Mouse (Mus musculus) limb, embryonic 10.5 days (tissue): Measurements from ENCODE around the gene Sprr2e. TPM values are rescaled to one million over a fixed set of nuclear protein-coding genes. Genes with fewer than 3 reads are reported as not detected.

ENCODE experiments used
- DNase-seq: peaks from one replicate; pipeline ENCODE4 v3.0.0-alpha.2; 2017; ENCODE audit warnings: low spot score
- H3K27ac ChIP-seq: fragments of 300-500 bp; sonication (generic); 2 replicates; pipeline ENCODE4 v1.5.1; 2016; ENCODE audit warnings: mild to moderate bottlenecking
- H3K27me3 ChIP-seq: fragments of 300-500 bp; sonication (generic); 2 replicates; pipeline ENCODE4 v1.6.1; 2016; ENCODE audit warnings: low read depth, mild to moderate bottlenecking; ENCODE audit not compliant: poor library complexity, severe bottlenecking
- H3K36me3 ChIP-seq: fragments of 300-500 bp; sonication (generic); 2 replicates; pipeline ENCODE4 v1.6.1; 2016; ENCODE audit warnings: mild to moderate bottlenecking, moderate library complexity
- H3K4me1 ChIP-seq: fragments of 300-500 bp; sonication (generic); 2 replicates; pipeline ENCODE4 v1.6.1; 2016
- H3K4me3 ChIP-seq: fragments of 300-500 bp; sonication (generic); 2 replicates; pipeline ENCODE4 v1.5.1; 2016; ENCODE audit warnings: mild to moderate bottlenecking, moderate library complexity
- H3K9me3 ChIP-seq: fragments of 300-500 bp; sonication (generic); replicated peaks from 2 replicates; pipeline ENCODE4 v1.6.1; 2016; ENCODE audit warnings: mild to moderate bottlenecking
- WGBS: fragments of 180-500 bp; shearing (Covaris S2); methylation state at CpG from one replicate; pipeline ENCODE4 v1.1.7; 2016; 5-methylcytosine and 5-hydroxymethylcytosine counted together
- polyA plus RNA-seq: library from polyadenylated mRNA; unstranded; fragments of >200 nt; fragmentation: Nextera tagmentation; extraction: Ambion mirVana; gene quantifications from 2 replicates; pipeline ENCODE4 v1.2.1, GENCODE M21; 2016

The Sprr2e gene
- polyA plus RNA-seq: not detected in 2 replicates

DNA sequence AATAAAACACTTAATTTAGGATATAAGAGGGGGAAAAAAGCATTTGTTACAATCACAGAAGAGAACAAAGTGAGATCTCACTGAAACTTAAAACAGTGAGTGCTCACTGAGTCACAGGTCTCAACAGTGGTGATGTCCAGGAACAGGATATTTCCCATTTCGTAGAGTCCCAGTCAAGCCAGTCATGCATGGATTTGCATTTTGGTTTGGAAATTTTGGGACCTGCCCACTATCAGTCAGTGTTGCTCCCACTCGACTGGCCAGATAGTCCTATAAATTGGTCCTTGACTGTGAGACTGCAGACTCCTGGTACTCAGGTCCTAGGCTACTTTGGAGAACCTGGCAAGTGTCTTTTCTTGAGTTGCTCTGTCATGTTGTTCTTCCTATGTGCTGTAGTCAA, at the start of gene Sprr2e:
Gene Sprr2e, plus strand, starts transcription at position 301 of the 400 bp plus-strand sequence.
- Histone ChIP-seq H3K27me3 (no peaks in the 10 kb centered on the region), H3K36me3 (no peaks in the 10 kb centered on the region), H3K9me3 (no peaks in the 10 kb centered on the region), H3K4me1 (no peaks in the 10 kb centered on the region), H3K4me3 (no peak within 1 kb of the TSS), H3K27ac (no peak within 1 kb of the TSS)
- no peak for DNase-seq
- 81% methylated on average over 2 of the region's 2 CpGs for WGBS

DNA sequence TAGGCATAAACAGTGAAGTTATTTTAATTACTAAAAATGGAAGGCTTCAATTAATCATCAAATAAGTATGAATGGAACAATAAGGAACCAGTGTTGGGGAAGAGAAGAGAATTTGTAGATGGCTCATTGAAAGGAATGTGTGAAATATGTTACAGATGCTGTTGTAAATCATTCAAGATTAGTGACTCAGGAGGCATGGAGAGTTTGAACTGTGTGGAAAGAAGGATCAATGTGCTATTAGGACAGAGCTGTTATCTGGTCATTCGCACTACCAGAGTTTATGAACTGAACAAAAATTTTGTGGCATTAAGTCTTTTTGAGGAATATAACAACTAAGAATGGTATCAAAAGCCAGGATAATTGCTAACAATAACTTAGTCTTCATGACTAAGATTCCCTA, 44.5 kb upstream of the Sprr2e start:
- DNase-seq: no peak
- Histone ChIP-seq H3K4me1 (no peaks in the 10 kb centered on the region), H3K27me3 (no peaks in the 10 kb centered on the region), H3K27ac (no peak overlapping the region), H3K9me3 (no peaks in the 10 kb centered on the region), H3K36me3 (no peaks in the 10 kb centered on the region), H3K4me3 (no peak overlapping the region)
- WGBS: 85% methylated on average over 1 of the region's 1 CpGs

DNA sequence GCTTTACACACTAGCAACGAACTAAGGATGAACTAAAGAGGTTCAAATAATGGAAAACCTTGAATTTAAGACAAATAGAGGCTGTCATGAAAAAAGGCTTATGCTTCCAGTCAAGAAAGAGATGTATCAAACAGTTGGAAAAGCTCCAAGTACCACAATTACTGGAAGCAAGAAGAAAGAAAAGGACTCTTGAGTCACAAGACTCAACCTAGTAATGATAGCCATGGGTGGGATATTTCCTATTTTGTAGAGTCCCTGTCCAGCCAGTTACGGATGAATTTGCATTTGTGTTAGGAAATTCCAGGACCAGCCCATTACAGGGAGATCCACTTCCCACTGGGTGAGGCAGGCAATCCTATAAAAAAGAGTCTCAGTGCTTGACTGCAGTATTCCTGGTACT, 35.6 kb upstream of the Sprr2e start, which contains the start of gene Sprr2b:
Gene Sprr2b, plus strand, starts transcription at position 301 of the 400 bp plus-strand sequence.
- H3K4me3 ChIP-seq: no peak within 1 kb of the TSS
- H3K36me3 ChIP-seq: no peaks in the 10 kb centered on the region
- no peak within 1 kb of the TSS for H3K27ac ChIP-seq
- no peak for DNase-seq
- no peaks in the 10 kb centered on the region for H3K9me3 ChIP-seq
- H3K4me1 ChIP-seq: no peaks in the 10 kb centered on the region
- H3K27me3 ChIP-seq: no peaks in the 10 kb centered on the region
- 84% methylated on average over 2 of the region's 2 CpGs for WGBS

DNA sequence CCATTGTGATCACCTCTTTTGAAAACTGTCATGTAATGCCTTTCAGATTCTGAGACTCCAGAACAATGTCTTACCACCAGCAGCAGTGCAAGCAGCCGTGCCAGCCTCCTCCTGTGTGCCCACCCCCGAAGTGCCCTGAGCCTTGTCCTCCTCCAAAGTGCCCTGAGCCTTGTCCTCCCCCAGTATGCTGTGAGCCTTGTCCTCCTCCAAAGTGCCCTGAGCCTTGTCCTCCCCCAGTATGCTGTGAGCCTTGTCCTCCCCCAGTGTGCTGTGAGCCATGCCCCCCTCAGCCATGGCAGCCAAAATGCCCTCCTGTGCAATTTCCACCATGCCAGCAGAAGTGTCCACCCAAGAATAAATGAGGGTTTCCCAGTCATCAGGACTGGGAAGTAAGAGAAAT, 34.6 kb upstream of the Sprr2e start:
- Histone ChIP-seq H3K4me3 (no peak overlapping the region), H3K36me3 (no peaks in the 10 kb centered on the region), H3K4me1 (no peaks in the 10 kb centered on the region), H3K27me3 (no peaks in the 10 kb centered on the region), H3K9me3 (no peaks in the 10 kb centered on the region), H3K27ac (no peak overlapping the region)
- WGBS: 86% methylated on average over 2 of the region's 2 CpGs
- no peak for DNase-seq

DNA sequence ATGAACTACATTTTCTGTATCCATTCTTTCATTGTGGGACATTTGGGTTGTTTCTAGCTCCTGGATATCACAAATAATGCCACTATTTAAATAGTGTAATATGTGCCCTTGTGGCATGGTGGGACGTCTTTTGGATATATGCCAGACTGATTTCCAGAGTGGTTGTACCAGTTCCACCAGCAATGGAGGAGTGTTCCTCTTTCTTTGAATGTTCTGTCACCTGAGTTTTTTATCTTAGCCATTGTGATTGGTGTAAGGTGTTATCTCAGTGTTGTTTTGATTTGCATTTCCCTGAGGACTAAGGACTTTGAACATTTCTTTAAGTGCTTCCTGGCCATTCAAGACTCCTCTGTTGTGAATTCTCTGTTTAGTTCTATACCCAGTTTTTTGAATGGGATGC, 15.7 kb upstream of the Sprr2e start:
- no peak for DNase-seq
- Histone ChIP-seq H3K27ac (no peak overlapping the region), H3K4me1 (no peaks in the 10 kb centered on the region), H3K27me3 (no peaks in the 10 kb centered on the region), H3K4me3 (no peak overlapping the region), H3K9me3 (no peaks in the 10 kb centered on the region), H3K36me3 (no peaks in the 10 kb centered on the region)
- WGBS: 82% methylated on average over 1 of the region's 1 CpGs

DNA sequence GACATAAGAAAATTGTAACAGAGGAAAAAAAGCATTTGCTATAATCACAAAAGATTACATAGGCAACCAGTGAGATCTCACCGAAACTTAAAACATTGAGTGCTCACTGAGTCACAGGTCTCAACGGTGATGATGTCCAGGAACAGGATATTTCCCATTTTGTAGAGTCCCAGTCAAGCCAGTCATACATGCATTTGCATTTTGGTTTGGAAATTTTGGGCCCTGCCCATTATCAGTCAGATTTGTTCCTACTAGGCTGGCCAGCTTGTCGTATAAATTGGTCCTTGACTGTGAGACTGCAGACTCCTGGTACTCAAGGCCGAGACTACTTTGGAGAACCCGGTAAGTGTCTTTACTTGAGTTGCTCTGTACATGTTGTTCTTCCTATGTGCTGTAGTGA, 13.1 kb upstream of the Sprr2e start, which contains the start of gene Sprr2d:
Gene Sprr2d, plus strand, starts transcription at position 301 of the 400 bp plus-strand sequence.
- H3K27ac ChIP-seq: no peak within 1 kb of the TSS
- H3K9me3 ChIP-seq: no peaks in the 10 kb centered on the region
- DNase-seq: no peak
- H3K4me3 ChIP-seq: no peak within 1 kb of the TSS
- no peaks in the 10 kb centered on the region for H3K27me3 ChIP-seq
- H3K4me1 ChIP-seq: no peaks in the 10 kb centered on the region
- no peaks in the 10 kb centered on the region for H3K36me3 ChIP-seq
- WGBS: 93% methylated on average over 5 of the region's 5 CpGs

DNA sequence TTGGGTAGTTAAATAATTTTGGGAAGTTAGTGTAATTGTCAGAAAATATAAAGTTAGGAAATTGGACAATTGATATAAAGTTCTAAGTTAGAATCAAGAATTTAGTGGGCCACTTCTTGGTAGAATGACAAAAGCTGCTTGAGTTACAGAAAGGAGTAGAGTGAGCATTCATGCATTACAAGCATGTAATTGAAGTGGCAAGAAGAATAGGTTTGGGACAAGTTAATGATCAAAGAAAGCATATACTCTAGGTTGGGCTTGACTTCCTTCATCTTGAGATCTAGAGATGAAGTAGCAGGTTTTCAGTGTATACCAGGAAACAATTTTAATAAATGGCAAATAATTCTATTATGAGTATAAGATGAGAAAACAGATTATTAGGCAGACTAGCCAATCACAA, 9.7 kb downstream of the Sprr2e start:
- no peak for DNase-seq
- Histone ChIP-seq H3K27ac (no peak overlapping the region), H3K4me3 (no peak overlapping the region), H3K27me3 (no peaks in the 10 kb centered on the region), H3K36me3 (no peaks in the 10 kb centered on the region), H3K9me3 (no peaks in the 10 kb centered on the region), H3K4me1 (no peaks in the 10 kb centered on the region)

DNA sequence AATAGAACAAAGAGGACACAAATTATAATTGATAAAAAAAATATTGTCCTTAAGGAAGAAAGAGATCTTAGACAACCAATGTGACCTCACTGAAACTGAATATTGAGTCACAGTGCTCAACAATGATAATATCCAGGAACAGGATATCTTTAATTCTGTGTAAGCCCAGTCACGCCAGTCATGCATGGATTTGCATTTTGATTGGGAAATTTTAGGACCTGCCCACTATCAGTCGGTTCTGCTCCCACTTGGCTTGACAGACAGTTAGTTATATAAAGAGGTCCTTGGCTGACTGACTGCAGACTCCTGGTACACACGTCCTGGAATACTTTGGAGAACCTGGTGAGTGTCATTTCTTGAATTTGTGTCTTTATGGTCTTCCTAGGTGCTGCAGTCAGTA, 12.9 kb downstream of the Sprr2e start, which contains the start of gene Sprr2f:
Gene Sprr2f, plus strand, starts transcription at position 301 of the 400 bp plus-strand sequence.
- 74% methylated on average over 3 of the region's 3 CpGs for WGBS
- Histone ChIP-seq H3K27ac (no peak within 1 kb of the TSS), H3K27me3 (no peaks in the 10 kb centered on the region), H3K36me3 (no peaks in the 10 kb centered on the region), H3K4me1 (no peaks in the 10 kb centered on the region), H3K9me3 (no peaks in the 10 kb centered on the region), H3K4me3 (no peak within 1 kb of the TSS)
- DNase-seq: no peak

DNA sequence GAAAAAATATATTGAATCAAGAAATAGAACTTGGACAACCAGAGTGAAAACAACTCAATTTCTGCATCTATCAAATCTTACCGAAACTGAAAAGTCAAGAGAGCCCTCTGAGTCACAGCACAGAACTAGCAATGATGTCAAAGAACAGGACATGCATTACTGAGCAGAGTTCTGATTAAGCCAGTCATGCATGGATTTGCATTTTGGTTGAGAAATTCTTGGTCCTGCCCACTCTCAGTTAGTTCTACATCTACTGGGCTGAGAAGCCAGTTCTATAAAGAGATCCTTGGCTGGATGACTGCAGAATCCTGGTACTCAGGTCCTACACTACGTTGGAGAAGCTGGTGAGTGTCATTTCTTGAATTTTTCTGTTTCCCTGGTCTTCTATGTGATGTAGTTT, 21.7 kb downstream of the Sprr2e start:
- Histone ChIP-seq H3K4me3 (no peak overlapping the region), H3K36me3 (no peaks in the 10 kb centered on the region), H3K27ac (no peak overlapping the region), H3K4me1 (no peaks in the 10 kb centered on the region), H3K9me3 (no peaks in the 10 kb centered on the region), H3K27me3 (no peaks in the 10 kb centered on the region)
- no peak for DNase-seq
- 86% methylated on average over 2 of the region's 2 CpGs for WGBS

DNA sequence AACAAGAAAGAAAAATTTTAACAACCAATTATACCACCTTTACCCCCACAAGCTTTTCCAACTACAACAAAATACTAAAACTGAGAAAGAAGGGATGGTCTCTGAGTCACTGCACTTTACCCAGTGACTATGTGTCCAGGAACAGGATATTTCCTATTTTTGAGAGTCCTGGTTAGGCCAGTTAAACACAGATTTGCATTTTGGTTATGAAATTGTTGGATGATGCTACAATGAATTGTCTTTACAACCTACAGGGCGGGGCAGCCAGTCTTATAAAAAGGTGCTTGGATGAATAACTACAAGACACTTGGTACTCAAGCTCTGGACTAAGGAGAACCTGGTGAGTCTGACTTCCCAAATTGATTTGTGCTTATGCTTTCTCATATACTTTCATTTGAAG, 33.4 kb downstream of the Sprr2e start, which contains the start of gene Sprr2h:
Gene Sprr2h, plus strand, starts transcription at position 301 of the 400 bp plus-strand sequence.
- DNase-seq: no peak
- no peaks in the 10 kb centered on the region for H3K27me3 ChIP-seq
- WGBS: 88% methylated on average over 1 of the region's 1 CpGs
- no peak within 1 kb of the TSS for H3K27ac ChIP-seq
- H3K9me3 ChIP-seq: no peaks in the 10 kb centered on the region
- H3K36me3 ChIP-seq: no peaks in the 10 kb centered on the region
- no peaks in the 10 kb centered on the region for H3K4me1 ChIP-seq
- H3K4me3 ChIP-seq: no peak within 1 kb of the TSS

DNA sequence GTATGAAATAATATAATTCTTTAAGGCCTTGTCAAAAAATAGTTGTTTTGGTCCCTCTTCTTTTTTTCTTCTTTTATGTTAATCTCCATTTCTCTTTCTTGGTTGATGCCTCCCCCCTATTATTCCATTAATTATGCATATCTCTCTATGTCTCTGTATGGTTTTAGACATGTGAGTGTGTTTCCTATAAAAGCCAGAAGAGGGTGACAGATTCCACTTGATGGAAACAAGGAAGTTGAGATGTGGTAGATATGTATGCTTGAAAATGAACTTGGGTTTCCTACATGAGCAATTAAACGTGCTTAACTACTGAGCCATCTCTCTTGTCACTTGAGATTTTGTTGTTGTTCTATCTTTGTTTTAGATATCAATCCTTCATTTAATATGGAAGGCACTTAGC, 42.4 kb downstream of the Sprr2e start:
- DNase-seq: no peak
- 59% methylated on average over 1 of the region's 1 CpGs for WGBS

More for the DNA sequence above, 42.4 kb downstream of the Sprr2e start:
- Histone ChIP-seq H3K9me3 (no peaks in the 10 kb centered on the region), H3K27me3 (no peaks in the 10 kb centered on the region), H3K27ac (no peak overlapping the region), H3K4me3 (no peak overlapping the region), H3K36me3 (no peaks in the 10 kb centered on the region), H3K4me1 (no peaks in the 10 kb centered on the region)

Other genes with a start within 250 kb of the Sprr2e start
- gene Prr9, start 228.2 kb upstream of the Sprr2e start, polyA plus RNA-seq: not detected in 2 replicates
- not detected in 2 replicates for gene Lelp1, start 209.4 kb upstream of the Sprr2e start, polyA plus RNA-seq
- not detected in 2 replicates for gene Sprr2a1, start 136.3 kb upstream of the Sprr2e start, polyA plus RNA-seq
- gene Sprr2a2, start 136.2 kb upstream of the Sprr2e start, polyA plus RNA-seq: 0.21 TPM in 1 of 2 replicates, not detected in the other
- not detected in 2 replicates for gene Sprr2a3, start 66.7 kb upstream of the Sprr2e start, polyA plus RNA-seq
- not detected in 2 replicates for gene Sprr2b, start 35.5 kb upstream of the Sprr2e start, polyA plus RNA-seq
- not detected in 2 replicates for gene Sprr2d, start 13.0 kb upstream of the Sprr2e start, polyA plus RNA-seq
- gene Sprr2f, start 13.0 kb downstream of the Sprr2e start, polyA plus RNA-seq: not detected in 2 replicates
- gene Sprr2h, start 33.5 kb downstream of the Sprr2e start, polyA plus RNA-seq: not detected in 2 replicates
- gene Sprr2i, start 55.8 kb downstream of the Sprr2e start, polyA plus RNA-seq: not detected in 2 replicates
- not detected in 2 replicates for gene Sprr2j-ps, start 65.9 kb downstream of the Sprr2e start, polyA plus RNA-seq
- gene Gm9774, start 77.3 kb downstream of the Sprr2e start, polyA plus RNA-seq: 7.4 and 9.1 TPM in 2 replicates
- gene Sprr2k, start 80.4 kb downstream of the Sprr2e start, polyA plus RNA-seq: not detected in 2 replicates
- not detected in 2 replicates for gene Sprr1b, start 86.6 kb downstream of the Sprr2e start, polyA plus RNA-seq
- gene Sprr3, start 106.6 kb downstream of the Sprr2e start, polyA plus RNA-seq: not detected in 2 replicates
- gene Sprr1a, start 133.8 kb downstream of the Sprr2e start, polyA plus RNA-seq: not detected in 2 replicates
- gene Sprr4, start 148.3 kb downstream of the Sprr2e start, polyA plus RNA-seq: not detected in 2 replicates
- gene 2310046K23Rik, start 182.4 kb downstream of the Sprr2e start, polyA plus RNA-seq: not detected in 2 replicates
- gene Ivl, start 221.6 kb downstream of the Sprr2e start, polyA plus RNA-seq: not detected in 2 replicates
- not detected in 2 replicates for gene Smcp, start 236.9 kb downstream of the Sprr2e start, polyA plus RNA-seq